Mouse (Mus musculus): ENCODE data around the gene 2210418O10Rik. TPM values are rescaled to one million over a fixed set of nuclear protein-coding genes. Genes with fewer than 3 reads are reported as not detected.
"Not testable (repeated sequence)": the region's sequence is repeated elsewhere in the genome, so short reads cannot be mapped to it uniquely, and the experiment has no call there.

Gene 2210418O10Rik
- polyA plus RNA-seq (2015; fragmentation: Nextera tagmentation; extraction: Ambion mirVana) = 5.5 and 14.2 TPM in 2 replicates

- not testable (repeated sequence) for DNase-seq (ENCODE audit: low spot score)
These were observed at the start of gene 2210418O10Rik for GRCm38 (mm10) chr2:176226269-176226668. Gene 2210418O10Rik, plus strand, starts transcription at chr2:176226569.

GRCm38 (mm10) chr2:176248519-176248918 lies 22.1 kb downstream of the 2210418O10Rik start:
- not testable (repeated sequence) for DNase-seq (ENCODE audit: low spot score)

Other genes starting within 250 kb of the 2210418O10Rik start
- 0.39 and 0.43 TPM in 2 replicates for gene Gm2004, start 76.7 kb upstream of the 2210418O10Rik start, polyA plus RNA-seq (2015; fragmentation: Nextera tagmentation; extraction: Ambion mirVana)
- gene Gm11009, start 92.9 kb downstream of the 2210418O10Rik start, polyA plus RNA-seq (2015; fragmentation: Nextera tagmentation; extraction: Ambion mirVana) = not detected in 2 replicates
- gene Gm14435, start 197.0 kb downstream of the 2210418O10Rik start, polyA plus RNA-seq (2015; fragmentation: Nextera tagmentation; extraction: Ambion mirVana) = 11.6 and 13.5 TPM in 2 replicates